Mouse (Mus musculus) intestine, embryonic 15.5 days (tissue): Measurements from ENCODE around the gene Gm14305. TPM values are rescaled to one million over a fixed set of nuclear protein-coding genes. Genes with fewer than 3 reads are reported as not detected.
"Not testable (repeated sequence)": the region's sequence is repeated elsewhere in the genome, so short reads cannot be mapped to it uniquely, and the experiment has no call there.

Experiments
- ATAC-seq: fragments of 200-750 bp; cut with Nextera tagmentation; 2 replicates; pipeline ENCODE4 v1.8.0; 2017; ENCODE audit warnings: moderate TSS enrichment, moderate library complexity
- H3K27ac ChIP-seq: fragments of 300-500 bp; sonication (generic); 2 replicates; pipeline ENCODE4 v1.5.1; 2015; ENCODE audit warnings: mild to moderate bottlenecking, inconsistent platforms
- H3K27me3 ChIP-seq: fragments of 300-500 bp; sonication (generic); replicated peaks from 2 replicates; pipeline ENCODE4 v1.6.1; 2015; ENCODE audit warnings: inconsistent platforms
- H3K36me3 ChIP-seq: fragments of 300-500 bp; sonication (generic); 2 replicates; pipeline ENCODE4 v1.6.1; 2015; ENCODE audit warnings: inconsistent platforms
- H3K4me1 ChIP-seq: fragments of 300-500 bp; sonication (generic); replicated peaks from 2 replicates; pipeline ENCODE4 v1.6.1; 2015; ENCODE audit warnings: inconsistent platforms
- H3K4me2 ChIP-seq: fragments of 300-500 bp; sonication (generic); replicated peaks from 2 replicates; pipeline ENCODE4 v1.6.1; 2015; ENCODE audit warnings: mild to moderate bottlenecking, inconsistent platforms
- H3K4me3 ChIP-seq: fragments of 300-500 bp; sonication (generic); replicated peaks from 2 replicates; pipeline ENCODE4 v1.5.1; 2015; ENCODE audit warnings: inconsistent platforms
- H3K9ac ChIP-seq: fragments of 300-500 bp; sonication (generic); 2 replicates; pipeline ENCODE4 v1.6.1; 2015; ENCODE audit warnings: inconsistent platforms
- H3K9me3 ChIP-seq: fragments of 300-500 bp; sonication (generic); 2 replicates; pipeline ENCODE4 v1.6.1; 2016; ENCODE audit warnings: inconsistent platforms
- WGBS: fragments of 180-500 bp; shearing (Covaris S2); methylation state at CpG from one replicate; pipeline ENCODE4 v1.1.7; 2015; 5-methylcytosine and 5-hydroxymethylcytosine counted together
- polyA plus RNA-seq: library from polyadenylated mRNA; unstranded; fragments of >200 nt; fragmentation: Nextera tagmentation; extraction: Ambion mirVana; gene quantifications from 2 replicates; pipeline ENCODE4 v1.2.1, GENCODE M21; 2015

Gm14305 gene
- polyA plus RNA-seq, result 22.8 and 24.9 TPM in 2 replicates

- ATAC-seq, H3K9me3 ChIP-seq, H3K36me3 ChIP-seq, H3K27ac ChIP-seq, H3K27me3 ChIP-seq, H3K4me1 ChIP-seq: not testable (repeated sequence)
- Histone ChIP-seq H3K4me2 (peak within 1 kb of the TSS; percentile 43), H3K9ac (peak within 1 kb of the TSS; percentile 32), H3K4me3 (peak within 1 kb of the TSS; percentile 45)
- 0% methylated on average over 2 of the region's 6 CpGs for WGBS
These were observed at the start of gene Gm14305 for GRCm38 (mm10) chr2:176708051-176708450. Gene Gm14305 (plus strand): TSS chr2:176708328.

GRCm38 (mm10) chr2:176670222-176670621 lies 37.9 kb upstream of the Gm14305 start, which contains the start of gene Zfp973:
Gene Zfp973 (plus strand): TSS chr2:176670522.
- not testable (repeated sequence) for ATAC-seq, H3K27ac ChIP-seq, H3K4me3 ChIP-seq, H3K4me1 ChIP-seq, H3K27me3 ChIP-seq, H3K9ac ChIP-seq, H3K9me3 ChIP-seq, H3K4me2 ChIP-seq, H3K36me3 ChIP-seq
- no CpG with 5 or more reads among the region's 6 CpGs for WGBS

Other genes starting within 250 kb of the Gm14305 start
- gene Gm14434, start 221.5 kb upstream of the Gm14305 start, polyA plus RNA-seq, result 1.6 and 14.1 TPM in 2 replicates
- gene Zfp967, start 187.3 kb upstream of the Gm14305 start, polyA plus RNA-seq, result not detected in 2 replicates
- gene Gm14308, start 72.0 kb upstream of the Gm14305 start, polyA plus RNA-seq, result 17.6 and 19.3 TPM in 2 replicates
- 7.8 and 8.8 TPM in 2 replicates for gene Zfp973, start 37.8 kb upstream of the Gm14305 start, polyA plus RNA-seq
- 11.2 and 11.3 TPM in 2 replicates for gene Gm14295, start 90.3 kb downstream of the Gm14305 start, polyA plus RNA-seq
- gene Gm14408, start 122.8 kb downstream of the Gm14305 start, polyA plus RNA-seq, result not detected in 2 replicates
- gene Gm14296, start 219.5 kb downstream of the Gm14305 start, polyA plus RNA-seq, result 5.6 and 10.3 TPM in 2 replicates